Mouse (Mus musculus) heart, postnatal 0 days (tissue): ENCODE results near the gene Thada.
"Not testable (repeated sequence)": the region's sequence is repeated elsewhere in the genome, so short reads cannot be mapped to it uniquely, and the experiment has no call there.

Source experiments
- CTCF ChIP-seq: IDR thresholded peaks from 2 replicates; pipeline ENCODE4 v1.5.1; 2016; ENCODE audit warnings: antibody characterized with exemption, control low read depth, low read depth
- EP300 ChIP-seq: IDR thresholded peaks from 2 replicates; pipeline ENCODE4 v1.6.1; 2016; ENCODE audit warnings: antibody characterized with exemption, low read depth

DNA sequence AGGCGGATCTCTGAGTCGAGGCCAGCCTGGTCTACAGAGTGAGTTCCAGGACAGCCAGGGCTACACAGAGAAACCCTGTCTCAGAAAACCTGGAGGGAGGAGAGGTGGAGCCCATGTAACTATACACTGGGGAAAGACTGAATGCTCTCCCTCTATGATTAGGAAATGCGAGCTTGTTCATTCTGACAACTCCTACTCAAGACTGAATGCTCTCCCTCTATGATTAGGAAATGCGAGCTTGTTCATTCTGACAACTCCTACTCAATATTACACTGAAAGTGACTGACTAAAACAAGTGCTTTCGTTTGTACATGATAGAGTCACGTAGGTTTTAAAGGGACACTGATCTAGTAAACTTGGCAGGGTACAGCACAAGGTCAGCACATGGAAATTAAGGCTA is 174.8 kb downstream of the Thada start:
- TF ChIP-seq CTCF, EP300: not testable (repeated sequence)
